Mouse (Mus musculus): ENCODE measurements around the gene Aldh8a1.

Aldh8a1 gene

GRCm38 (mm10) chr10:21420457-21421424 lies 43.6 kb downstream of the Aldh8a1 start:
- DNase-seq (ENCODE audit: low spot score) = no peak

- no peak for DNase-seq (ENCODE audit: low spot score)
Observed at GRCm38 (mm10) chr10:21426515-21426914, 49.4 kb downstream of the Aldh8a1 start.

DNA sequence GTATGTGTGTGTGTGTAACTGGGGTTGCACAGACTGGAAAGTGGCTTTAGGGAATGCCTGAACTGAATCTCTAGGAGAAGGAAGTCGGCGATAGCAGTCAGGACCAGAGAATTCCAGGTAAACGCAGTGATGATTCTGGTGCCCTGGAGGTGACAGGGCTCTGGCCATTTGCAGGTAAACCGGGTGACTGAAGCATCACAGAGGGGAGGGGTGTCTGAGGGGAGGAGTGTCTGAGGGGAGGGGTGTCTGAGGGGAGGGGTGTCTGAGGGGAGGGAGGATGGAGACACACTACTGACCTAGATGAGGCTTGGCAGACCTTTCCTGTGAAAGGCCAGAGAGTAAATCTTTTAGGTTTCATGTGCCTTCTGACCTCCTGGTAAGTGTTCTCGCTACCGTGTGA lies 50.9 kb downstream of the Aldh8a1 start:
- DNase-seq (ENCODE audit: low spot score) = no peak

GRCm38 (mm10) chr10:21439268-21439667 lies 62.2 kb downstream of the Aldh8a1 start:
- no peak for DNase-seq (ENCODE audit: low spot score)

DNA sequence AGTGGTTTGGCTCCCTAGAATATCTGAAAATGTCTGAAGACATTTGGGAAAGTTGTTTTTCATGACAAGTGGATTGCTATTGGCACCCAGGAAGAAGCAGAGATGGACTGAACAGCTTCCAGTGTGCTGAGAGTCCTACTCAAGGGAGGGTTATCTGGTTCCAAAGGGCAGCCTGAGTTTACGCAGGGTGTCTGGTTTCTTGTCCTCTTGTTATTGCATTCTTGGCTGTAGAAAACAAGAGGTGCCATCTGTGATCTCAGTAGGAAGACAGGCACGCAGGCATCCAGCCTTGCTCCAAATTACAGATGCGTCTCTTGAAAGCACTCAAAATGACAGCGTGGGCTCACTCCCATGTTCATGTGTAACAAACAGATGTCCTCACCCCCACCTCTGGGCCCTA lies 63.9 kb downstream of the Aldh8a1 start:
- DNase-seq (ENCODE audit: low spot score) = no peak

DNA sequence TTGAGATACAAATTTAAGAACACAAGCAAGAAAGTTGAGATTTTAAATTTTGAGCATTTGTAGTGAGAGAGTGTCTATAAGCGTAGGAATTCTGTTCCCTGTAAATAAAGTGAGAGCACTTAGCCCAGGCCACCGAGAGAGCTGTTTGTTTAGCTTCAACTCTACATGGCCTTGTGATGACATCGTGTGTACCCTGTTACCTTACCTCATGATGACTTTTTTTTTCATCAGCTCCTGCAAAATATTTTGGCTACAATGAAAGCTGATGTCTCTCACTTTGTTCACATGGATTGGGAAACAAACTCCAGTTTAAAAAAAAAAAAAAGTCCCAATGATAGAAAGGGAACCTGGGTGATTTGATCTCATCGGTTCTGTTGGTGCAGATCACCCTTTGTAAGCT lies 64.6 kb downstream of the Aldh8a1 start:
- DNase-seq (ENCODE audit: low spot score) = no peak

- DNase-seq (ENCODE audit: low spot score) = peak; percentile 16
Observed at GRCm38 (mm10) chr10:21443646-21444324, 66.7 kb downstream of the Aldh8a1 start.

GRCm38 (mm10) chr10:21444410-21444809 lies 67.3 kb downstream of the Aldh8a1 start:
- DNase-seq (ENCODE audit: low spot score) = no peak
